12 mouse cellular contexts compared by ENCODE assay signal in the genomic region with DNA sequence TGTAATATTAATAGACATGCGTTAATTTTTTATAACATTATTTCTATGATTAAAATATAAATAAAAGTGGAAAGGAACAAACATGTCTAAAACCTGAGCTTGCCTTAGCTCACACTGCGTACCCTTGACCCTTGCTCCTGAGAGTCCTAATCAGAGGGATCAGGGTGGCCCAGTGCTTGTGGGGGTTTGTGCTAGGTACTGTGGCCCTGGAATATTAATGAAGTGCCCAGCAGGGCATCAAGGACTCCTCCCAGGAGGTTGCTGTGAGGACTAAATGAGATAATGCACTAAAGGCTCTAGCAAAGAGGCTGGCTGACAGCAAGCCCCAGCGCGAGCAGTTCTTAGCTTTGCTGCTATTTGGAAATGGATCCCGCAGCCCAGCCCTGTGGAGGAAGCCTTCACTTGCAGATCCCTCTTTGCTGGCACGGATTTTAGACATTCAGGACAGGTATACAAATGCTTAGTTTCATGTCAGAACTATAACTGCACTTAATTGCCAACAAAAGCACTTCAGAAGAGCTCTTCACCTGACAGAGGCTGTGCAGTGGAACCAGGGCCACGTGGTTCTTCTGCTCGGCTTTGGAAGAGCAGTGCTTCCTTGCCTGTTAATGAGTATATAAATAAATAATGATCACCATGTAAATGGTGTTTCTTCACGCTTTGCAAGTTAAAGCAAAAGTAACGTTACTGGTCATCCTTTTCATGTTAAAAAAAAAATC. TPM values are rescaled to one million over a fixed set of nuclear protein-coding genes. Genes with fewer than 3 reads are reported as not detected.
DNase-seq lines count a peak whose midpoint lies in the region; ATAC-seq and TF ChIP-seq lines count a peak whose summit lies in the region.
"Had no signal": no experiment of that assay in that cellular context is flagged by ENCODE, and none has a peak within 500 bp of the region (broad histone marks: within the 10 kb centered on the region; RNA-seq: fewer than 3 reads in every experiment).

No protein-coding gene starts in this region.

- H3K27ac ChIP-seq in heart, postnatal 0 days (ENCODE audit: low read depth): peak overlapping the region; percentile 70
- peak overlapping the region; percentile 60 for H3K27ac ChIP-seq in midbrain, embryonic 14.5 days (replicated peaks; ENCODE audit: low read depth, low read length)
- no peak overlapping the region for H3K27ac ChIP-seq in midbrain, embryonic 10.5 days (replicated peaks)
- peak overlapping the region; percentile 67 for H3K27ac ChIP-seq in intestine, embryonic 15.5 days
- H3K27ac ChIP-seq: layer of hippocampus, adult 2 months; macrophage had no signal

- H3K27me3 ChIP-seq in heart, postnatal 0 days (ENCODE audit: control insufficient read depth, insufficient read depth, low read length): no peaks in the 10 kb centered on the region
- no peaks in the 10 kb centered on the region for H3K27me3 ChIP-seq in midbrain, embryonic 14.5 days (ENCODE audit: control insufficient read depth, insufficient read depth, low read length)
- no peaks in the 10 kb centered on the region; the same call in 1 of the 2 replicates for H3K27me3 ChIP-seq in midbrain, embryonic 10.5 days (ENCODE audit: low read depth, poor library complexity, severe bottlenecking)
- no peaks in the 10 kb centered on the region for H3K27me3 ChIP-seq in intestine, embryonic 15.5 days (replicated peaks)

- WGBS in heart, postnatal 0 days: 46% methylated on average over 10 of the region's 10 CpGs
- WGBS in midbrain, embryonic 14.5 days: 27% methylated on average over 10 of the region's 10 CpGs
- WGBS in midbrain, embryonic 10.5 days: 33% methylated on average over 10 of the region's 10 CpGs
- WGBS in intestine, embryonic 15.5 days: 47% methylated on average over 10 of the region's 10 CpGs

- peak; percentile 27 for DNase-seq in heart, postnatal 0 days (ENCODE audit: low spot score)
- no peak for DNase-seq in heart, adult 8-10 months (ENCODE audit: low spot score)
- no peak for DNase-seq in midbrain, embryonic 14.5 days
- no peak for DNase-seq in midbrain, embryonic 10.5 days (ENCODE audit: low spot score)
- no peak for DNase-seq in spleen, adult 18-20 months
- DNase-seq: cerebellum, postnatal 36 days; gastrocnemius, postnatal 36 days had no signal

- no peak overlapping the region for H3K9ac ChIP-seq in heart, postnatal 0 days (replicated peaks; ENCODE audit: low read depth, low read length)
- no peak overlapping the region for H3K9ac ChIP-seq in midbrain, embryonic 14.5 days (replicated peaks; ENCODE audit: low read length)
- H3K9ac ChIP-seq in intestine, embryonic 15.5 days: no peak overlapping the region

- ATAC-seq in heart, postnatal 0 days (ENCODE audit: insufficient read depth, low read depth): no peak
- peak; percentile 43; the same call in 1 of the 2 replicates for ATAC-seq in midbrain, embryonic 14.5 days (ENCODE audit: low FRiP score, low TSS enrichment)
- no peak for ATAC-seq in intestine, embryonic 15.5 days
- ATAC-seq in megakaryocyte, adult 5-6 weeks (ENCODE audit: poor library complexity, severe bottlenecking): no peak

- peaks cover 16% of the 10 kb centered on the region; the same call in 1 of the 2 replicates for H3K36me3 ChIP-seq in heart, postnatal 0 days (replicated peaks; ENCODE audit: control insufficient read depth, insufficient read depth, low read length)
- H3K36me3 ChIP-seq in midbrain, embryonic 14.5 days (ENCODE audit: control insufficient read depth, insufficient read depth, low read length): no peaks in the 10 kb centered on the region
- H3K36me3 ChIP-seq in midbrain, embryonic 10.5 days: 0 out of 2 replicates have a peak, but pooled peaks cover 4% of the 10 kb centered on the region
- H3K36me3 ChIP-seq in intestine, embryonic 15.5 days: peaks cover 10% of the 10 kb centered on the region

- no peak for TF ChIP-seq CTCF in heart, postnatal 0 days (IDR thresholded peaks at IDR 0.05; ENCODE audit: low read depth)

- no peak overlapping the region for H3K4me2 ChIP-seq in heart, postnatal 0 days (ENCODE audit: low read depth, low read length)
- H3K4me2 ChIP-seq in midbrain, embryonic 14.5 days (ENCODE audit: low read length): no peak overlapping the region
- H3K4me2 ChIP-seq in intestine, embryonic 15.5 days (replicated peaks): no peak overlapping the region

- H3K4me3 ChIP-seq in heart, postnatal 0 days (ENCODE audit: low read depth, low read length): no peak overlapping the region
- no peak overlapping the region for H3K4me3 ChIP-seq in midbrain, embryonic 14.5 days (replicated peaks; ENCODE audit: low read depth, low read length)
- no peak overlapping the region for H3K4me3 ChIP-seq in midbrain, embryonic 10.5 days
- H3K4me3 ChIP-seq in intestine, embryonic 15.5 days (replicated peaks): no peak overlapping the region
- H3K4me3 ChIP-seq: erythroblast, embryonic 14.5 days; layer of hippocampus, adult 2 months had no signal

- peaks cover 45% of the 10 kb centered on the region for H3K4me1 ChIP-seq in heart, postnatal 0 days (ENCODE audit: control insufficient read depth, insufficient read depth)
- H3K4me1 ChIP-seq in midbrain, embryonic 14.5 days (ENCODE audit: control insufficient read depth, insufficient read depth, low read length): peaks cover 32% of the 10 kb centered on the region
- peaks cover 61% of the 10 kb centered on the region for H3K4me1 ChIP-seq in midbrain, embryonic 10.5 days
- H3K4me1 ChIP-seq in intestine, embryonic 15.5 days (replicated peaks): peaks cover 43% of the 10 kb centered on the region

- H3K9me3 ChIP-seq in heart, postnatal 0 days (replicated peaks; ENCODE audit: control insufficient read depth, low read length): no peaks in the 10 kb centered on the region
- no peaks in the 10 kb centered on the region for H3K9me3 ChIP-seq in midbrain, embryonic 14.5 days (ENCODE audit: control insufficient read depth, low read length)
- no peaks in the 10 kb centered on the region for H3K9me3 ChIP-seq in midbrain, embryonic 10.5 days (replicated peaks)
- no peaks in the 10 kb centered on the region for H3K9me3 ChIP-seq in intestine, embryonic 15.5 days

- TF ChIP-seq EP300 in heart, postnatal 0 days (IDR thresholded peaks at IDR 0.05; ENCODE audit: low read depth): no peak

RNA-seq across cellular contexts. Expression of a gene that starts 16.2 kb away (rescaled TPM):
- total RNA-seq in heart, postnatal 0 days (2014; rRNA removed; ENCODE audit: low replicate concordance): 6.4 and 9.9 TPM in 2 replicates
- polyA plus RNA-seq in heart, postnatal 0 days (2015; fragmentation: Nextera tagmentation; extraction: Ambion mirVana): 6.3 and 6.4 TPM in 2 replicates
- total RNA-seq in heart, adult 8-10 months (2022): 1 to 10 TPM; 5.3 to 7.3 (median 6.0) TPM
- polyA plus RNA-seq in midbrain, embryonic 14.5 days (2014; fragmentation: Nextera tagmentation; extraction: Ambion mirVana): 5.4 and 6.8 TPM in 2 replicates
- 5.5 and 9.5 TPM in 2 replicates for polyA plus RNA-seq in midbrain, embryonic 10.5 days (2016; fragmentation: Nextera tagmentation; extraction: Ambion mirVana)
- 25.8 and 29.4 TPM in 2 replicates for polyA plus RNA-seq in intestine, embryonic 15.5 days (2015; fragmentation: Nextera tagmentation; extraction: Ambion mirVana)
- 8.8 and 12.3 TPM in 2 replicates for total RNA-seq in megakaryocyte, adult 5-6 weeks (2015)
- 1.7 and 2.9 TPM in 2 replicates for total RNA-seq in megakaryocyte, adult 5-6 weeks (2017)
